Mouse (Mus musculus) leukemia stem cell, adult 10-12 weeks (primary cell): ENCODE measurements around the gene Sall4. TPM values are rescaled to one million over a fixed set of nuclear protein-coding genes. Genes with fewer than 3 reads are reported as not detected.

Source experiments
- polyA plus RNA-seq: library from polyadenylated mRNA; stranded (reverse); fragments of >175 nt; gene quantifications from 2 replicates; pipeline ENCODE4 v1.2.3, GENCODE M21; 2012; ENCODE audit warnings: low replicate concordance

The Sall4 gene
- not detected in 2 replicates for polyA plus RNA-seq

DNA sequence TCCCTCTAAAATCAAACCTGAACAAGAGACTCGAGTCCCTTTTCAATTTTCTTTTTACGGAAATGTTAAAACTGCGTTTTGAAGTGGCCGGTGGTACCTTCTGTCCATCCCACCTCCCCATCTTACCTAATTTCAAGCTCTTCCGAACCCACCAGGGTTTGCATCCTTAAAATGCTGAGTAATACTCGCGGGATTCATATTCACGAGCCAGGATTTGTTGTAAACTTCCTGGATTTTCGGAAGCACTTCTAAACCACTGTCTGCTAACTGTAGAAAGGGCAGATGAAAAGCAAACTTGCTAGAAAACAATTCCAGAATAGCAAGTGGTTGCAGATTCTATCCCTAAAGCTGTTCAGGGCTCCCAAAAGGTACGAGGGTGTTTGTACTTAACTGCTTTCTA lies at the start of gene Sall4:
Gene Sall4 (minus strand): TSS at position 362 of the 400 bp plus-strand sequence.

GRCm38 (mm10) chr2:168742059-168742627 lies 25.6 kb downstream of the Sall4 start, which contains the start of gene Atp9a:
Atp9a (minus strand) TSS chr2:168742409.

Other genes starting within 250 kb of the Sall4 start
- gene Nfatc2, start 166.3 kb downstream of the Sall4 start, polyA plus RNA-seq: 11.3 and 15.1 TPM in 2 replicates
- gene Atp9a, start 25.5 kb downstream of the Sall4 start, polyA plus RNA-seq: 1.0 and 1.2 TPM in 2 replicates
- gene Zfp64, start 187.6 kb upstream of the Sall4 start, polyA plus RNA-seq: 32.0 and 39.4 TPM in 2 replicates